Mouse (Mus musculus) MEL-GATA-1-ER (cell line): Measurements from ENCODE around the gene Ptgr1.

Experiments used
- DNase-seq: peaks from one replicate; pipeline ENCODE4 v3.0.0-alpha.2; 2012; ENCODE audit warnings: low read depth; ENCODE audit errors: extremely low read depth

Ptgr1 gene

DNA sequence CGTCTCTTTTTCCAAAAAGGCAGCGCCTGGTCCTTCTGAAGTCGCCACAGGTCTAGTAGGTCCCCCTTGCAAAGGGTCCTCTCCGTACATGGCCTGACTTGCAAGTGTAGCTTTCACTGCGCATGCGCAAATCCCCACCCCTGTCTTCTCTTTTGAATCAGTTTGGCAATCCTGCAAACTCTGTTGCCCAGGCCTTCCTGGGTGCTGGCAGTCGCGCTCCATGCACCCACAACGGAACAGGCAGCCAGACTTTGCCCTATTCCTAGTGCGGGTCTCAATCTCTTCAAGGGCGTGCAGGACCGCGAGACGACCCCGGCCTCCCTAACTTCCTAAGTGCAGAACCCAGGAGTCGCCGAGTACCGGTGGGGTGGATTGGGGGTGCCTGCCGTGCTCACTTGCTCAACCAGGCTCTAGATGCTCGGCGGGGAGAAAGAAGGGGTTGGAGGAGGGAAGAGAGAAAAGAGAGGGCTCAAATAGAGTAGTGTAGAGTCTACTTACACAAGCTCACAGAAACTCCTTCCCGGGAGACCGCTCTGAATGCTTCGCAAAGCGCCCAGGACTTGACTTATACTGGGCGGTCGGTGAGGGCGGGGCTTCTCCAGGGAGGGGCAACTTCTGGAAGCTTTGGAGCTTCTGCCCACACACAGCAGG, at the start of gene Ptgr1:
Ptgr1 (minus strand) TSS at position 580 of the 651 bp plus-strand sequence.
- peak; percentile 85 for DNase-seq

DNA sequence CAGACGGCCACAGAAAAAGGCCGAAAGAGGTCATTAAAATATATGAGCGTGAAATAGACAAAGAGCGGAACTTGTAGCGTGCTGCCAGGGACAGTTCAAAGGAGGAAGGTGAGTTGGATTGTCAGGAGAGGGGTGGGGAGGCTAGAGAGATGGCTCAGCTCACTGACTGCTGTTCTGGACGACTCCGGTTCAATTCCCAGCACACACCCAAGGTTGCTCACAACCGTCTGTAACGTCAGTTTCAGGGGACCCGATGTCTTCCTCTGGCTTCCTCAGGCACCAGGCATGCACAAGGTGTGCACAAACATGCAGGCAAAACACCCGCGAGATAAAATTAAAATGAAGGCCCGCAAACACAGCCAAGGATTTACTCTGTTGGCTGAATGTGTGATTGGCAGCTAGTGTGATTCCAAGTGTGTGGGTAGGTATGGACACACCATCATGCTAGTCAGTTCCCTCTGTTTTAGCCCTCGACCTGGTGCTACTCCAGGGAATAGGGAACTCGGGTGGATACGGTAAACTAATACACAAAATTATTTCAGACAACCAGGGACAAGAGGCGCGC, 48.9 kb upstream of the Ptgr1 start:
- no peak for DNase-seq

DNA sequence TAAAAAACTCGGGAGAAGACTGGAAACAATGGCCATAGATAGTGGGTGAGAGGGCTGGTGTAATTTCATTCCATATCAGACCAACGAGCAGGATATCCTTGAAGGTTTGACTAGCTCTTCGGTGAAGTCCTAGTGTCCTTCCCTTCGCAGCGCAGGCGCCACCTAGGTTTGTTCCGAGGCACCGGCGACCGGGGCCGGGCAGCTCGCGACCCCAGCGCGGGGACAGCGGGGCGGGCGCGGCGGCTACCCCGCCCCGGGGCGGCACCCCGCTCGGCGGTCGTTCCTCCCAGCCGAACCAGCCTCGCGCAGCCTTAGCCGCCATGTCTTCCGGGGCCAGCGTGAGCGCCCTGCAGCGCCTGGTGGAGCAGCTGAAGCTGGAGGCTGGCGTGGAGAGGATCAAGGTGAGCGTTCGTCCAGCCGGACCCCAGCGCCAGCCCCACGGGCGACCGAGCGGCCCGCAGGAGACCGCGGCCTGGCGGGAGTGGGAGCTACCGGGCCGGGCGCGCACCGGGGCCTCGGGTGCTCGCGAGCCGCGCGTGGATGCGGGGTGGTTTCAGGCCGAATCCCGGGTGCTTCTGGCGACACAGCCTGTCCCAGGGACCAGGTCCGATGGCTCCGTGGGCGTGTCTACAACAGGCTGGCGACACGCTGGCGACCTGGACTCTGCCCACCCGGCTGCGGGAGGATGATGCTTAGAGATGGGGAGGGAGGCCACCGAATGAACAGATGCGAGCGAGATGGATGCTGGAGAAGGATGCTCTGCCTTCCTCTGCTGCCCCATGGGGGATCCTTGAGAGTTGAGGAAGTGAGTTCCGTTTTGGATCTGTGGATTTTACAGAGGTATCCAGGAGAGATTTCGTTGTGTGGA, 48.2 kb upstream of the Ptgr1 start, which contains the start of gene Gng10:
Gng10 (plus strand) TSS at position 171 of the 868 bp plus-strand sequence.
- no peak for DNase-seq

DNA sequence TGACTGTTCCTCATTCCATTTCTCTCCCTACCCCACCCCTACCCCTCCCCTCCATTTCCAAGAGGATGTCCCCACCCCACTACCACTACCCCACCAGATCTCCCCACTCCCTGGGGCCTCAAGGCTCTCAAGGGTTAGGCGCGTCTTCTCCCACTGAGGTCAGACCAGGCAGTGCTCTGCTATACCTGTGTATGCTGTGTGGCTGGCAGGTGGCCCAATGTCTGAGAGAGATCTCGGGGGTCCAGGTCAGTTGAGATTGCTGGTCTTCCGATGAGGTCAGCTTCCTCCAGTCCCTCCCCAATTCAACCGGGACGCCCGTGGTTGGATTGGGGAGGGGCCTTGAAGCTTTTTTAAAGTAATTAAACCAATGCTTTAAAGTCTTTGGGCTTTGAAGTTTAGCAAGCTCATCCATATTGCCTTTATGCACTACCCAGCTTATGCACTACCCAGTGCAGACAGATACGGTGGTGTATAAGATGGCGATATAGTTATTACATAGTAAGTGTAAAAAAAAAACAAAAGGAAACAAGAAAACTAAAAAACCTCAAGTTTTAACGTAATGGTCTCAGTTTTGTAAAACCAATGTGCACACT, 47.5 kb upstream of the Ptgr1 start:
- DNase-seq: no peak

DNA sequence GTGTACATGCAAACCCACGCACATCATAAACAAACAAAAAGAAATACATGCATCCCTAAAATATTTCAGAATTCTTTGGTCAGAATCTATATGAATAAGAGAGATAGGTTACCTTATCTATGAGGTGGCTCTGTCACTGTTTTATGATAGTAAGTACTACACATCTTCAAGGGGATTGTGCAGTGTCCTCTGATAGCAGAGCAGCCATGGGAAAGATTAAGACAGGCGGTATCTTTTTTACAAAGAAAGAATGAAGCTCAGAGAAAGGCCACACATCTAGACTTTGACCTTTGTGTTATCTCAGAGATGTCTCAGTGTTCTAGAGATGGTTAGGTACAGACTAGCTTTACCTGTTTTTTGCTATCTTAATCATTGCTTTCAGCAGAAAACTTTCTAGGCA, 30.0 kb upstream of the Ptgr1 start:
- no peak for DNase-seq

DNA sequence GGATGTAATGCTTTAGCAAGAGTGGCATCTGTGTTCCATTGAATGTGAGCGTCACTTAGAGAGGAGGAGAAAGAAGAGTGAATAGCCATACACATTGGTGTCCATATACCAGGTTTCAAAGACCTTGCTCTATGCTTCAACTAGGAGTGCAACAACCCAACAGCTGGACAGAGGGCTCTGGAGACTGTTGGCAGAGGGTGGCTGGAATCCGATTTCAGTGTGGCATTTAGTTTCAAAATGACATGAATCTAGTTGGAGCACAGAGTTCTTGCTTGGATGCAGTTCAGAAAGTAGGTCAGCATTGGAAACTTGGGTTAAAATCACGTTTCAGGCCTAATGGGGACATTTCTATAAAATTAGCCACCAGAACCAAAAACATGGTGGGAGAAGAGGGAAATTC, 28.3 kb upstream of the Ptgr1 start:
- DNase-seq: no peak

DNA sequence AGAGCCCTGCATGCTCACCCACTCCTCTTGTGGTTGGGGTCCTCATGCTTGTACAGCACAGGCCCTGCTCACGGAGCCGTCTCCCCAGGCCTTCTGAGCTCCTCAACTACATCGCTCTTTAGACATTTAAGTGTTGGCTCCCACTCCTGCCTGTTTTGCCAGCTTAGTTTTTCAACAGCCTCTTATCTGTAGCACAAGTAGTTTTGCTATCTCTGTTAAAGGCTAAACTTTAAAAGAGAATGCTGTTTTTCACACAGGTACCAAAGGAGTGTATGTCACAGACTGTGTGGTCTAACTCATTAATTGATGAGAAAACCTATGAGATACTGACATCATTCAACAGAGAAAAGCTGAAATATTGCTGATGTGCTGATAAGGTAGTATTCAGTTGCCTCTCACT, 24.5 kb upstream of the Ptgr1 start:
- DNase-seq: no peak

DNA sequence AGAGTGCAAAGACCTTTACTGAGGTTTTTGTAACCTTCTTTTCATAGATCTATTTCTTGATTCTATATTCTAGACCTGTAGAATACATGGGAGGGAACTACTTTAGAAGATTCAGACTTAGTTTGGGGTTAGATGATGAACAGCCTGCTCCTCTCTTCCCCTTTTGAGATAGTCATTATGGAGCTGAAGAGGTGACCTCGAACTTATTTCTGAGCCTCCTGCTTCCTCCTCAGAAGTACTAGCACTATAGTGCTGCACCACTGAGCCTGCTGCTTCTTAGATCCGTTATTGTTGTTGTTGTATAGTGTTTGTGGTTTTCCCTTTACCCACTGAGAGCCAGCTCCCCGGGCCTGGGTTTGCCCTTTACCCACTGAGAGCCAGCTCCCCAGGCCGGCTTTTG, 22.8 kb upstream of the Ptgr1 start:
- no peak for DNase-seq

DNA sequence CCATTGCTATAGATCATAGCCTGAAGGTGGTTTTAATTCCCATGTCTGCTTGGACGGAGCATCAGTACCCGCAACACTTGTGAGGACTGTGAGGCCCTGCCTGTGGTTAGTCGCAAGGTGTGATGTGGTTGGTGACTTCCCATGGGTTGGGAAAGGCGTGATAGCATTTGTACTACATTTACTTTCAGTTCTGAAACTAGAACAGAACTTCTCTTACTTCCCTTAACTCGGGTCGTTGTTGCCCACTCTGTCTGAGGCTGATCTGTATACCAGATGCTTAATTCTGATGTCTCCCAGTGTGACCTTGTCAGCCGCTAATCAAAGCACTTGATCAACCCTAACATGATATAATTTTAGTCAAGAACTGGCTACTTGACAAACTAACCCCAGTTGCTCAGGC, 22.3 kb upstream of the Ptgr1 start:
- no peak for DNase-seq

DNA sequence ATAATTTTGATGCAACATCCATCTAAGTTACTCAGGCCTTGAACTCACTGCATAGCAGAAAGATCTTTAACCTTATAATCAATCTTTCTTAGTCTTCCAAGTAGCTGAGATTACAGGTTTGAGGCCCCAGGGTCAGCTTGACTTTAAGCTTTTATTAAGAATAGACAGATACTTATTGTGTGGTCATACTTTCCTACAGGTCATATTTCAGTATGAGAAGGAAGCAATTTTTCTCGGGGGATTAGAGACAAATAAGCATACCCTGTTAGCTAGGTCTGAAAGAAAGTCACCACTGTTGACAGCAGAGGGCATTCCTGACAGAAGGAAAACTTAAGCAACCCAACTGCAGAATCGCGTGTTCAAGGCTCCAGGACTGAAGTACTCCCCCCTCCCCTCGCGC, 21.1 kb upstream of the Ptgr1 start:
- DNase-seq: no peak

DNA sequence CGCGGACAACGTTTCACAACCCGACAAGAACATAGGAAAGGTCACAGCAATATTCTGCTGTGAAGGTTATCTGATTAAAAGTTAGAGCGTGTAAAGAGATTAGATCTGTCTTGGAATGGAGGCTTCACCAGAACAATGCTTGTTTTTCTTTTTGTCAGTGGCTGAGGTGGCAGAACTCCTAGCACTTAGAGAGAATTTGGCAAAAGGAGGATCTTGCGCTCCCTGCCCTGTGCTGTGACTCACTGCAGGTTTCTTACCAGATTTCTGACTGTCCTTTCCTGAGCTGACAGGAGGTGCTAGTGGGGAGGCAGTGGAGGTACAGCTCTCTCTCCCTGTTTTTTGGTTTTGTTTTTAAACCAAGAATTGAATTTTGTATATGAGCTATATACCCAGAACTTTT, 20.1 kb upstream of the Ptgr1 start:
- no peak for DNase-seq

DNA sequence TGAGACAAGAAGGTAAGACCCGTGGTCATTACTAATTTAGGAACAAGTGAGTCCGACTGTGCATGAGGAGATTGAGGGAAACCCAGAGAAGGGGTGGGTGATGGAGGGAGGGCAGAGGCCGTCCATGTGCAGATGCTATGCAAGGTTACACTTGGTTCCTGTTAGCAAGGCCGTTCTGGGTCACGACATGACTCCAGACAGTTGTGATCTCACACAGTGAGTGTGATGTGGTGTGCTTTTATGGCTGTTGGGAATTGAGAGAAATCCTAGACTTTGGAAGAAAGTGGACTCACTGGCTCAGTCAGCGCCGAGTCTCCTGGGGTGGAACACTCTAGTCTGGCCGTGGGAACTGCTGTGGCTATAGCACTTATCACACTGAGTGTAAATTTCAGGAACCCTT, 19.3 kb upstream of the Ptgr1 start:
- DNase-seq: no peak

DNA sequence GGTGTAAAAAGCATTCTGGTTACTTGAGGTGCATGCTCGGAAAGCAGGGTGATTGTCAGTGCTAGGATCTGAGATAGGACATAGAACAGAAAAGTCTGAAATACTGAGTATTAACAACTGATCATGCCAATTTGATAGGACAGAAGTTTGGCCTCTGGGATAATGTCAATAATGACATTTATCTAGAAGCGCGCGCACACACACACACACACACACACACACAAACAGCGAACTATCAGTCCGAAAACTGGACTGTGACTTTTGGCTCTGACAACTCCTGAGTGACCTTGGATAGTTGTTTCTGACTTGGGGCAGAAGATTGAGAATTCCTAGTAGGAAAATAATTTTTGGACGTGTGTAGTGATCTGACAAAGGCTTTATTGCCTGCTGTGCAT, 16.9 kb upstream of the Ptgr1 start:
- DNase-seq: no peak

DNA sequence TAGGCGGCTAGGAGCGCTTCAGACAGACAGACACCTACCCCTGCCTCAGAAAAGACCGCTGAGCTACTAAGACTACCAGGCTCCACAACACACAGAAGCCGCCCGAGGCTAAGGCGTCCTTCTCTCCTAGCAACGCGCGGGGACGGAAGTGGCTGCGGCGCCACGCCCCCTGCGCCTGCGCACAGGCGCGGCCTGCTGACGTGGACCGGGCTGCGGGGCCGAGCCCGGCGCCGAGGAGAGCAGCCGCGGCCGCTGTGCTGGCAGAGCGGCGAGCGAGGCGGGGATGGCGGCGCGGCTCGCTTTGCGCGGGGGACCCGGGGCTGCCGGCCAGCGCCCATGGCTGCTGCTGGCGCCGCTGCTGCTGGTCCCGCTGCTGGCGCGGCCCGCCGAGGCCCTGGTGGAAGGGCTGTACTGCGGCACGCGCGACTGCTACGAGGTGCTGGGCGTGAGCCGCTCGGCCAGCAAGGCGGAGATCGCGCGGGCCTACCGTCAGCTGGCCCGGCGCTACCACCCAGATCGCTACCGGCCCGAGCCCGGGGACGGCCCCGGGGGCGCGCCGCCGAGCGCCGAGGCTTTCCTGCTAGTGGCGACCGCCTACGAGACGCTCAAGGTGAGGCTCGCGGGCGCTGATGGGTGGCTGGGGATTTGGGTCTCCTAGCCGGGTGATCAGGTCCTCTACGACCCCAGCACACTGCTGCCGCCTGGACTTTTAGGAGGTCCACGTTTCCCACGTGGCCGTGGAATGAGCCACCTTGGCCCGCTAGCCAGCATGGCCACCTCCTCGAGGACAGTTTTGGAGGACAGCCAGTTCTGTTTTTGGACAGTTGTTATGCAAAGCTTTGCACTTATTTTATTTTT, 16.3 kb upstream of the Ptgr1 start, which contains the start of gene Gm20503:
Gm20503 (plus strand) TSS at position 263 of the 858 bp plus-strand sequence.
- DNase-seq: no peak

DNA sequence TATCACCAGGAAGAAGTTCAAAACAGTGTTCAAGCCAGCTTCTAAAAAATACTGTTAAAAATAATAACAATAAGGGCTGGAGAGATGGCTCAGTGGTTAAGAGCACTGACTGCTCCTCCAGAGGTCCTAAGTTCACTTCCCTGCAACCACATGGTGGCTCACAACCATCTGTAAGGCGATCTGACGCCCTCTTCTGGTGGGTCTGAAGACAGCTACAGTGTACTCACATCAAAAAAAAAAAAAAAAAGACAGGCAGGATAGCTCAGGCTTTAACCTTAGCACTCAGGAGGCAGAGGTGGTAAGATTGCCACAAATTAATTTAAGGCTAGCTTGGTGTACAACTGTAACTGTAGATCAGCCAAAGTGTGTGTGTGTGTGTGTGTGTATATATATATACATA, 13.7 kb upstream of the Ptgr1 start:
- DNase-seq: peak; percentile 81

DNA sequence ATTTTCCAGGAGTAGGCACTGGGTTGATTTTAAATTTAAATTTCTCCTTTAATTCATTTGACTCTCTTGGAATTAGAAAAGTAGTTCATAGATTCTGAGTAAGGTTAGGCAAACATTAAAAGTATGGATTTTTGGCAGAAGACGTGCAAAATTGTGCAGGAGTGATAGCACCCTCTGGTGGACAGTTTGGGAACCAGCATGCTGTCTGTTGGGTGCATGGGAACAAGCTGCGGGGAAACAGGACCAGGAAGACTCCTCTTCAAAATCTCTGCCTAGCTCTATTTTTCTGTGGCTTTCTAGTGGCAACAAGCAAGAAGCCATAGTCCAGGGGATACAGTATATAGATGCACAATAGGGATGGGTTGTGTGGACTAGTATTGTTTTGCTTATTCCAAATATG, 12.8 kb upstream of the Ptgr1 start:
- DNase-seq: peak; percentile 66

DNA sequence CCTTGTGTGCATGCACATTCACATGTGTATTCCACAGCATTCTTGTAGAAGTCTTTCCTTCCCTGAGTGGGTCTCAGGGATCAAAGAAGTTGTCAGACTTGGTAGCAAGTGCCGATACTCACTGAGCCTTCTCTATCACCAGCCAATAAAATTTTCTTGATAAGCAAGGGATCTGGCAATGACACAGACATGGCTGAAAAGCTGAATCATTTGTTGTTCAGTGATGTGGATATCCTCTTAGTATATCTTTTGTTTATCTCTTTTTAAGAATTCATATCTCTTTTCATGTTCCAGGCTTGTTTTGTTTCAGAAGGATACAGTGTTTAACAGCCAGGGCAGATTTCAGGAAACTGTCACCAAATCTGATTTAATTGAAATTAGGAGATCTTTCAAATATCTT, 11.8 kb upstream of the Ptgr1 start:
- no peak for DNase-seq

DNA sequence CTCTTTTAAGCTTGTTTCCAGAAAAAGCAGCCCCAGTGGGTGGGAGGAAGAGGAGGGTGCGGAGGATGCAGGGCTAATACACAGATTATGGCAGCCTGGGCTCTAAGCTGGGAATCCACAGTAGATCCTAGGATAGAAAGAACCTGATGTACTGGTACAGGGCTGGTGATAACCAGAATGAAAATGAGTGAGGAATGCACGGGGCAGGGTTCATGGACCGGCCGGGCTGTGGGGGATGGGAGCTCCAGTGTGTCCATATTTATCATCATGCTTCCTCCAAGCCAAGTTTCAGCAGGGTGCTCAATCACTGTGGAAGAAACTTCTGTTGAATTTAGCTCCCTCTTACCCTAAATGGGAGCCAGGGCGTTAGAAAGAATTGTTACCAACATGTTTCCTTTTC, 10.2 kb upstream of the Ptgr1 start:
- no peak for DNase-seq

DNA sequence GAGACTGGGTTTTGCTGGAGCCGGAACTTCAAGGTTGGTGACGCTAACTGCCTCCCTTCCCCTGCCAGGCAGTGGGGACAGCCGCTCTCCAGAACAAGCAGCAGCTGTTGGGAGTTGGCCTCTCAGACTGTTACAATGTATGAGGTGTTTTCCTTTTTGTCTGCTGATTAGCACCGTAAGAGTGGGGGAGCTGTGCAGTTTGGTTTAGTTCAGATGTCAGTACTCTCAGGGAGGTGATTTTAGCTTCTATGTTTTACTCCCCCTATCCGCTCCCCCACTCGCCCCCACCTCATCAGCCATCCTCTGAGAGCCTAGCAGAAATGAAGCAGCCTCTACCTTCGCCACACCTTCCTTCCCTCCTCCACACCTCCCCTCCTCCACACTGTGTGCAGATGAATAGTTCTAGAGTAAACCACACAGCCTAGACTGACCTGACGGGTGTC, 8.4 kb upstream of the Ptgr1 start:
- no peak for DNase-seq

DNA sequence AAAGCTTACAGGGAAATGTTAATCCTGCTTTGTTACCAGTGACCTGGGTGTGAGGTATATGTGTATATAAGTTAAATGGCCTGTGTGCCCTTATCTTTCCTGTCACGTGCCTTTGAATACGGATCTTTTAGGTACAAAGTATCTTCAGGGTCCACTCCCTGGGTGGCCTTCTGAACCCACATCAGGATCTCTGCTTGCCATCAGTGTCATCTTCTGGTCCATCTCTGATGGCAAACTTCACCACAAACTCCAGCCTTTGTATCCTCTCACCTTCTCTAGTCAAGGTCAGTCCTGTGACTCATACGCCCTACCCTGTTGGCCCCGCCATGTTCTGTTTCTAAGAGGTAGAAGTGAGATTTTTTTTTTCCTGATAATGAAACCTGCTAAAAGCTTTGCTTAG, 7.8 kb upstream of the Ptgr1 start, which contains the start of gene Dnajc25:
Dnajc25 (plus strand) TSS at position 301 of the 400 bp plus-strand sequence.
- no peak for DNase-seq

DNA sequence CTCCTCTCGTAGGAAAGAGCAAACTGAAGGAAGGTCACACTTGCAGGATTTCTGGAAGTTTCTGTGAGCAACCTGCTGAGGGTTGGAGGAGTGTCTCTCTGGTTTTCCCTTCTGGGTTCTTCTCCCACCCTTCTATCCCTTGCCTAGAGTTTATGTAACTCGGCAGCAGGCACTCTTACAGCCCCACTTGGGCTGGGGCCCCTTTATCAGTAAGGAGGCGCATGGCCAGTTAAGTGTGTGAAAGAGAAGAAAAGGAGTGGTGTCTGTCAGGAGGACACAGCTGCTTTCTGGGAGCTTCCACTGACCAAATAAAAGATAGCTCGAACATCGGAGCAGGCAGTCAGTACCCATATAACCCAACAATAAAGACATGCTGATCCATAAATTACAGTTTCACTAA, 5.3 kb upstream of the Ptgr1 start:
- DNase-seq: no peak
